Mouse (Mus musculus) midbrain, embryonic 14.5 days (tissue): ENCODE measurements around the gene Dennd1a. TPM values are rescaled to one million over a fixed set of nuclear protein-coding genes. Genes with fewer than 3 reads are reported as not detected.

Source experiments
- ATAC-seq: fragments of 200-750 bp; cut with Nextera tagmentation; 2 replicates; pipeline ENCODE4 v1.8.0; 2017; ENCODE audit warnings: moderate number of reproducible peaks, moderate library complexity; ENCODE audit not compliant: low FRiP score, low TSS enrichment
- DNase-seq: peaks from one replicate; pipeline ENCODE4 v3.0.0-alpha.2; 2015
- H3K27ac ChIP-seq: fragments of 300-500 bp; sonication (generic); replicated peaks from 2 replicates; pipeline ENCODE4 v1.5.1; 2014; ENCODE audit warnings: mild to moderate bottlenecking, low read depth, low read length, moderate library complexity
- H3K27me3 ChIP-seq: fragments of 300-500 bp; sonication (generic); 2 replicates; pipeline ENCODE4 v1.6.1; 2014; ENCODE audit warnings: low read length, control low read depth, mixed read lengths; ENCODE audit not compliant: control insufficient read depth, insufficient read depth
- H3K36me3 ChIP-seq: fragments of 300-500 bp; sonication (generic); 2 replicates; pipeline ENCODE4 v1.6.1; 2014; ENCODE audit warnings: low read length, control low read depth; ENCODE audit not compliant: control insufficient read depth, insufficient read depth
- H3K4me1 ChIP-seq: fragments of 300-500 bp; sonication (generic); 2 replicates; pipeline ENCODE4 v1.6.1; 2014; ENCODE audit warnings: mild to moderate bottlenecking, antibody characterized with exemption, low read length, control low read depth; ENCODE audit not compliant: control insufficient read depth, insufficient read depth
- H3K4me2 ChIP-seq: fragments of 300-500 bp; sonication (generic); 2 replicates; pipeline ENCODE4 v1.6.1; 2014; ENCODE audit warnings: mild to moderate bottlenecking, low read length, moderate library complexity
- H3K4me3 ChIP-seq: fragments of 300-500 bp; sonication (generic); replicated peaks from 2 replicates; pipeline ENCODE4 v1.5.1; 2014; ENCODE audit warnings: low read depth, low read length
- H3K9ac ChIP-seq: fragments of 300-500 bp; sonication (generic); replicated peaks from 2 replicates; pipeline ENCODE4 v1.6.1; 2014; ENCODE audit warnings: mild to moderate bottlenecking, low read length, moderate library complexity
- H3K9me3 ChIP-seq: fragments of 300-500 bp; sonication (generic); 2 replicates; pipeline ENCODE4 v1.6.1; 2016; ENCODE audit warnings: low read length, control low read depth, mixed read lengths; ENCODE audit not compliant: control insufficient read depth
- WGBS: fragments of 180-500 bp; shearing (Covaris S2); extraction: QIAGEN DNeasy Blood & Tissue Kit; methylation state at CpG from one replicate; pipeline ENCODE4 v1.1.7; 2014; 5-methylcytosine and 5-hydroxymethylcytosine counted together
- polyA plus RNA-seq: library from polyadenylated mRNA; unstranded; fragments of >200 nt; fragmentation: Nextera tagmentation; extraction: Ambion mirVana; gene quantifications from 2 replicates; pipeline ENCODE4 v1.2.1, GENCODE M21; 2014

Gene Dennd1a
- polyA plus RNA-seq, 1 experiment from 2014 or later = 16.6 TPM

- Histone ChIP-seq H3K4me2 (no peak overlapping the region), H3K9me3 (no peaks in the 10 kb centered on the region), H3K27ac (no peak overlapping the region), H3K4me1 (peaks cover 21% of the 10 kb centered on the region), H3K9ac (no peak overlapping the region), H3K27me3 (no peaks in the 10 kb centered on the region), H3K4me3 (no peak overlapping the region), H3K36me3 (no peaks in the 10 kb centered on the region)
- ATAC-seq (no peak), DNase-seq (no peak)
- WGBS = 90% methylated on average over 1 of the region's 1 CpGs
Measured at GRCm38 (mm10) chr2:38102674-38103073, 184.5 kb downstream of the Dennd1a start.

DNA sequence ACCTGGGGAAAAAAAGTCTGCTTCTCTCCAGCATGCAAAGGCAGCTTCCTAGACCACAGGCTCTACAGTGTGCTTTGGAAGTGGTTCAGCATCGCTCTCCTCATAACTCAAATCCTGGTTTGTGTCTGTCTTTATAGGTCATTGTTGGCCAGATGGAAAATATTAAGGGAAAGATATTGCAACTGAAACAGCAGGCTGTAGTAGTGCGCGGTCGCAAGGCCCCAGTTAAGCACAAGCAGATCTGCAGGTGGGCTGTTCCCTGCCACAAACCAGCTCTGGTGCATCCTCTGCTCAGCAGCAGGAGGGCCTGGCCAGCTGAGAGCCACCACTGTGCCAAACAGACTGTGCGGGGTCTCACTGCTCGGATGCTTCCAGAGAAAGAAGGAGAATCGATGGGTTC, 186.9 kb downstream of the Dennd1a start:
- 0 out of 2 replicates have a peak overlapping the region, but pooled peaks have one; percentile 9 for H3K27ac ChIP-seq
- H3K9ac ChIP-seq = 0 out of 2 replicates have a peak overlapping the region, but pooled peaks have one; percentile 21
- WGBS = 15% methylated on average over 7 of the region's 7 CpGs

DNA sequence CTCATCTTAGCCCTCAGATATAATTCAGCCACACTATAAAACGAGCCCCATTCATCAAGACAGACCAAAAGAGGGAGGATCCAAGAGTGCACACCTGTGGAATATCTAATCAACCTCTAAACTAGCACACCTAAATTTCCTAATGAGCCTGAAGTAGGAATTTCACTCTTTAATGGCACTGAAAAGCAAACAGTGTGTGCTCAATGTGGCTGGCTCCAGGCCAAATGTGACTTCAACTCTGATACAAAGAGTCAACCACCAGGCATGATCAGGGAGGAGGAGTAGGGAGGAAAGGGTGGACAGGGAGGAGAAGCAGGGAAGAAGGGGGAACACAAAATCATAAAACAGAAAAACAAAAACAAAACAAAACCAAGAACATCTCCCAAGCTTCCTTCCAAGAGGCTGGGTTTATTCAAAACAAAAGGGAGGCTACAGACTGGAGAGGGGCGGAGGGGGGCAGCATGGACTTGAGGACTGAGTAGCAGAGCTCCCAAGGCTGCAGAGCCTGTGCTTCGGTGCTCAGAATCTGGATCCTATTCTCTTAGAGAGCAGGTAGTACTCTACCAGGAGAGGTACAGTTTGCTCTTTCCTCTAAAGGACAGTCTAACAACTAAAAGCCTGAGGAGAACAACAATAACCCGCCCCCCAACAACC, 187.9 kb downstream of the Dennd1a start:
- Histone ChIP-seq H3K4me3 (no peak overlapping the region), H3K36me3 (no peaks in the 10 kb centered on the region), H3K9ac (no peak overlapping the region), H3K27me3 (no peaks in the 10 kb centered on the region), H3K4me1 (peaks cover 27% of the 10 kb centered on the region), H3K27ac (no peak overlapping the region), H3K4me2 (no peak overlapping the region), H3K9me3 (no peaks in the 10 kb centered on the region)
- ATAC-seq = no peak
- 67% methylated on average over 4 of the region's 4 CpGs for WGBS
- peak; percentile 33 for DNase-seq

More for the DNA sequence above, 186.9 kb downstream of the Dennd1a start:
- no peak for ATAC-seq
- Histone ChIP-seq H3K4me2 (no peak overlapping the region), H3K4me3 (no peak overlapping the region), H3K27me3 (no peaks in the 10 kb centered on the region), H3K9me3 (no peaks in the 10 kb centered on the region), H3K4me1 (peaks cover 25% of the 10 kb centered on the region), H3K36me3 (no peaks in the 10 kb centered on the region)
- DNase-seq = peak; percentile 26

GRCm38 (mm10) chr2:38097469-38097868, 189.7 kb downstream of the Dennd1a start:
- 27% methylated on average over 3 of the region's 3 CpGs for WGBS
- Histone ChIP-seq H3K27ac (no peak overlapping the region), H3K27me3 (no peaks in the 10 kb centered on the region), H3K4me2 (no peak overlapping the region), H3K36me3 (no peaks in the 10 kb centered on the region), H3K9me3 (no peaks in the 10 kb centered on the region), H3K9ac (no peak overlapping the region), H3K4me3 (no peak overlapping the region), H3K4me1 (peaks cover 30% of the 10 kb centered on the region)
- no peak for DNase-seq
- no peak for ATAC-seq

- ATAC-seq = no peak
- Histone ChIP-seq H3K27ac (no peak overlapping the region), H3K9me3 (no peaks in the 10 kb centered on the region), H3K27me3 (no peaks in the 10 kb centered on the region), H3K4me2 (no peak overlapping the region), H3K4me3 (no peak overlapping the region), H3K36me3 (no peaks in the 10 kb centered on the region), H3K9ac (no peak overlapping the region), H3K4me1 (peaks cover 30% of the 10 kb centered on the region)
- no peak for DNase-seq
Measured at GRCm38 (mm10) chr2:38096328-38096727, 190.9 kb downstream of the Dennd1a start.

GRCm38 (mm10) chr2:38094380-38095163, 192.6 kb downstream of the Dennd1a start:
- H3K4me1 ChIP-seq = peaks cover 24% of the 10 kb centered on the region
- H3K4me2 ChIP-seq = no peak overlapping the region
- H3K27ac ChIP-seq = no peak overlapping the region
- DNase-seq (peak; percentile 42), ATAC-seq (no peak)
- WGBS = 22% methylated on average over 2 of the region's 2 CpGs
- no peaks in the 10 kb centered on the region for H3K27me3 ChIP-seq
- no peak overlapping the region for H3K9ac ChIP-seq
- H3K4me3 ChIP-seq = no peak overlapping the region
- no peaks in the 10 kb centered on the region for H3K36me3 ChIP-seq
- H3K9me3 ChIP-seq = no peaks in the 10 kb centered on the region

- Histone ChIP-seq H3K27ac (no peak overlapping the region), H3K9ac (no peak overlapping the region), H3K27me3 (no peaks in the 10 kb centered on the region), H3K36me3 (no peaks in the 10 kb centered on the region), H3K4me1 (peaks cover 19% of the 10 kb centered on the region), H3K9me3 (no peaks in the 10 kb centered on the region), H3K4me2 (no peak overlapping the region), H3K4me3 (no peak overlapping the region)
- ATAC-seq = no peak
- DNase-seq = no peak
Measured at GRCm38 (mm10) chr2:38093968-38094367, 193.2 kb downstream of the Dennd1a start.

DNA sequence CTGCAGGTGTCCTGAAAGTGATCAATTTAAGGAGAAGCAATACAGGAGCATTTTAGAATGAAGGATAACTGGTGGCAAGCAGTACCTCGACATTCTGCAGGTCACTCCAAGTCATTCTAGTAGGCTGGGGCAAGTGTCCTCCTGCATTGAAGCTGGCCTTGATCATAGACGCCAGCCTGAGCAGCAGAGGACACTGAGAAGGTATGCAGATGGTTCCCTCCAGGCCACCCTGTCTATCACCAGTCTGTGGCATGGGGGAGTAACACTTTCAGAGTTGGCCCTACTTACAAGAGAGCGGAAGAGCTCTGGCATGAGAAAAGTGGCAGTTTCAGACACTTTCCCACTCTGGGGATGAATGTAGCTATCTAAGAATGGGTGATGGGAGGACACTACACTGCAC, 193.9 kb downstream of the Dennd1a start:
- no peak overlapping the region for H3K4me3 ChIP-seq
- H3K27me3 ChIP-seq = no peaks in the 10 kb centered on the region
- no peak overlapping the region for H3K4me2 ChIP-seq
- no peaks in the 10 kb centered on the region for H3K9me3 ChIP-seq
- H3K36me3 ChIP-seq = no peaks in the 10 kb centered on the region
- peaks cover 12% of the 10 kb centered on the region for H3K4me1 ChIP-seq
- DNase-seq = no peak
- no peak for ATAC-seq
- H3K9ac ChIP-seq = no peak overlapping the region
- 86% methylated on average over 3 of the region's 3 CpGs for WGBS
- no peak overlapping the region for H3K27ac ChIP-seq

DNA sequence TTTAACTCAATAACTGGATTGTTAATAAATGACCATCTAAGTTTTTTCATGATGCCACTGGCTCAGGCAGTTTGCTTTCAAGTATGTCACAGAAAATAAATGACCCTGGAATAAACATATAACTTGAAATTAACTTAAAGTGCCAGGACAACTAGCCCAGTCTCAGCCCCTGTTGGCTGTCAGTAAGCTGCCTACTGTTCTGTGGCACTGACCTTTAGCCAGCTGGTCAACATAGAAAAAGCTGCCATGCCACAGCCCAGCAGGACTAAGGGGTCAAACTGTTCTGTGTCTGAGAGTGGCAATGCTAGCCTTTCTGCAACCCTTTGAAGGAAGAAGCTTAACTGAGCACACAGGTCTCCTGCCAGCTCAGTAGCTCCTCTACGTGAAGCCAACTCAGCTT, 198.8 kb downstream of the Dennd1a start:
- Histone ChIP-seq H3K27me3 (no peaks in the 10 kb centered on the region), H3K27ac (no peak overlapping the region), H3K9ac (no peak overlapping the region), H3K36me3 (no peaks in the 10 kb centered on the region), H3K4me3 (no peak overlapping the region), H3K9me3 (no peaks in the 10 kb centered on the region), H3K4me1 (no peaks in the 10 kb centered on the region), H3K4me2 (no peak overlapping the region)
- 88% methylated on average over 1 of the region's 1 CpGs for WGBS
- ATAC-seq = no peak
- no peak for DNase-seq
